Comparison of ENCODE assay signal across 8 mouse cellular contexts in genomic region chr11:100714534-100714915, GRCm38 (mm10). TPM values are rescaled to one million over a fixed set of nuclear protein-coding genes. Genes with fewer than 3 reads are reported as not detected.
DNase-seq lines count a peak whose midpoint lies in the region; ATAC-seq and TF ChIP-seq lines count a peak whose summit lies in the region.

No protein-coding gene starts in this region.

- peak; percentile 57; the same call in 1 of the 2 replicates for TF ChIP-seq CTCF in spleen, adult 2 months (IDR thresholded peaks at IDR 0.05; ENCODE audit: extremely low read depth, insufficient read depth, insufficient read length, insufficient replicate concordance)

- ATAC-seq in frontal cortex, adult (ENCODE audit: low TSS enrichment) = no peak
- ATAC-seq in megakaryocyte-erythroid progenitor cell, adult 5-6 weeks (replicated peaks; ENCODE audit: low FRiP score, low TSS enrichment, poor library complexity, severe bottlenecking) = peak; percentile 60

- intact Hi-C loops in left cerebral cortex, postnatal 25 days (cut with DNase I) = loop anchor here (1.0 to 2.0 kb wide), 3 partner anchors 24 to 244 kb away; partner anchors contain the start of gene Rab5c

- no peak for TF ChIP-seq POLR2A in spleen, adult 2 months (IDR thresholded peaks at IDR 0.05; ENCODE audit: low read depth, low read length)

- peaks cover 28% of the 10 kb centered on the region for H3K4me1 ChIP-seq in spleen, adult 2 months (ENCODE audit: control insufficient read depth, insufficient read depth, insufficient read length)

- peak overlapping the region; percentile 86 for H3K27ac ChIP-seq in spleen, adult 2 months (ENCODE audit: insufficient read depth, low read length)

- H3K27me3 ChIP-seq in spleen, adult 2 months (ENCODE audit: control insufficient read depth, insufficient read depth, low read length) = no peaks in the 10 kb centered on the region

- peaks cover 40% of the 10 kb centered on the region for H3K36me3 ChIP-seq in spleen, adult 2 months (ENCODE audit: control insufficient read depth, insufficient read depth, low read length)

- H3K4me3 ChIP-seq in spleen, adult 2 months (ENCODE audit: extremely low read depth, insufficient read depth, insufficient read length) = peak overlapping the region; percentile 56; the same call in 1 of the 2 replicates

- 54% methylated on average over 6 of the region's 6 CpGs for WGBS in spleen, adult 2 months

- peak; percentile 69 to 92 for DNase-seq in frontal cortex, adult 2 months (ENCODE audit: extremely low spot score in 1 of 2, low spot score in 1 of 2)
- DNase-seq in cerebellum, adult 9-11 months = peak; percentile 71
- DNase-seq in frontal cortex, postnatal 25 days (ENCODE audit: low spot score in 2 of 2) = peak; percentile 75 to 76
- DNase-seq in induced T-regulatory cell, adult 2 months (ENCODE audit: low read depth) = peak; percentile 87
- DNase-seq in left cerebral cortex, postnatal 25 days (ENCODE audit: low spot score in 2 of 2) = peak; percentile 82 to 85
- DNase-seq in spleen, adult 2 months (ENCODE audit: low read depth in 1 of 2, low spot score in 2 of 2) = peak in 1 of 2 experiments; percentile 69

RNA-seq across cellular contexts. Expression of gene Hspb9, which starts 0.9 kb away (rescaled TPM):
- not detected in 2 replicates for polyA plus RNA-seq in frontal cortex, adult 2 months (2012; rRNA removed)
- not detected for total RNA-seq in left cerebral cortex, postnatal 25 days (2021)
- not detected in 2 replicates for total RNA-seq in megakaryocyte-erythroid progenitor cell, adult 5-6 weeks (2014; fragmentation: Nextera tagmentation)
- total RNA-seq in megakaryocyte-erythroid progenitor cell, adult 5-6 weeks (2017) = not detected in 2 replicates
- polyA plus RNA-seq in spleen, adult 2 months (2012; rRNA removed) = 0.36 TPM in 1 of 2 replicates, not detected in the other

RNA-seq across cellular contexts. Expression of gene Kat2a, which starts 2.3 kb away (rescaled TPM):
- polyA plus RNA-seq in frontal cortex, adult 2 months (2012; rRNA removed) = 60.7 and 61.7 TPM in 2 replicates
- 10 to 100 TPM; 58.9 to 59.4 TPM for total RNA-seq in left cerebral cortex, postnatal 25 days (2021)
- 60.8 and 61.6 TPM in 2 replicates for total RNA-seq in megakaryocyte-erythroid progenitor cell, adult 5-6 weeks (2014; fragmentation: Nextera tagmentation)
- total RNA-seq in megakaryocyte-erythroid progenitor cell, adult 5-6 weeks (2017) = 15.2 and 30.5 TPM in 2 replicates
- 31.1 and 39.0 TPM in 2 replicates for polyA plus RNA-seq in spleen, adult 2 months (2012; rRNA removed)

RNA-seq across cellular contexts. Expression of gene Dhx58, which starts 10.5 kb away (rescaled TPM):
- 2.7 and 2.8 TPM in 2 replicates for polyA plus RNA-seq in frontal cortex, adult 2 months (2012; rRNA removed)
- 1 to 10 TPM; 1.9 to 2.6 TPM for total RNA-seq in left cerebral cortex, postnatal 25 days (2021)
- 14.2 and 16.4 TPM in 2 replicates for total RNA-seq in megakaryocyte-erythroid progenitor cell, adult 5-6 weeks (2014; fragmentation: Nextera tagmentation)
- 11.8 and 12.9 TPM in 2 replicates for total RNA-seq in megakaryocyte-erythroid progenitor cell, adult 5-6 weeks (2017)
- 15.1 and 17.6 TPM in 2 replicates for polyA plus RNA-seq in spleen, adult 2 months (2012; rRNA removed)

RNA-seq across cellular contexts. Expression of gene Zfp385c, which starts 22.3 kb away (rescaled TPM):
- polyA plus RNA-seq in frontal cortex, adult 2 months (2012; rRNA removed) = 2.5 TPM in 2 replicates
- total RNA-seq in left cerebral cortex, postnatal 25 days (2021) = under 1 TPM; 0.16 to 0.30 TPM
- not detected in 2 replicates for total RNA-seq in megakaryocyte-erythroid progenitor cell, adult 5-6 weeks (2014; fragmentation: Nextera tagmentation)
- not detected in 2 replicates for total RNA-seq in megakaryocyte-erythroid progenitor cell, adult 5-6 weeks (2017)
- polyA plus RNA-seq in spleen, adult 2 months (2012; rRNA removed) = 0.50 and 0.60 TPM in 2 replicates

RNA-seq across cellular contexts. Expression of gene Rab5c, which starts 23.5 kb away (rescaled TPM):
- 205 and 221 TPM in 2 replicates for polyA plus RNA-seq in frontal cortex, adult 2 months (2012; rRNA removed)
- 100 to 1,000 TPM; 152 to 158 TPM for total RNA-seq in left cerebral cortex, postnatal 25 days (2021)
- 77.5 and 147 TPM in 2 replicates for total RNA-seq in megakaryocyte-erythroid progenitor cell, adult 5-6 weeks (2014; fragmentation: Nextera tagmentation)
- total RNA-seq in megakaryocyte-erythroid progenitor cell, adult 5-6 weeks (2017) = 81.5 and 95.4 TPM in 2 replicates
- 183 and 200 TPM in 2 replicates for polyA plus RNA-seq in spleen, adult 2 months (2012; rRNA removed)
